ENCODE assay signal across 10 mouse cellular contexts in the genomic region with DNA sequence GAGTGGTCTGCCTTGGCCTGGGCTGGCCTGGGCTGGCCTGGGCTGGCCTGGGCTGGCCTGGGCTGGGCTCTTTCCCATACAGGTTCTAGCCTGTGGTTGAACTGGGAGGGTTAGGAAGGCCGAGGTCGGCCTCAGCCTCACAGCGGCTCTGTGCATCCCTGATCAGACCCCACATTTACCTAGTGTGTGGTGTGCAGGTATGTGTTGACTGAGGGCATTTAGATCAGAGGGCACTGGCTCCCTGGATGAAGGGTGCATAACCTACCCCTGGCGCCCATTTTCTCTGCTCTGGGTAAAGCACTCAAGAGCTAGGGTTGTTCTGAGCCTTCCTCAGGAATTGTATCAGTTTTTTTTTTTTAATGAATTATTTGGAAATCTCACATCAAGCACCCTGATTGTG. TPM values are rescaled to one million over a fixed set of nuclear protein-coding genes. Genes with fewer than 3 reads are reported as not detected.
DNase-seq lines count a peak whose midpoint lies in the region; ATAC-seq and TF ChIP-seq lines count a peak whose summit lies in the region.
"Had no signal": no experiment of that assay in that cellular context is flagged by ENCODE, and none has a peak within 500 bp of the region (broad histone marks: within the 10 kb centered on the region; RNA-seq: fewer than 3 reads in every experiment).

Gene Astl, plus strand, starts transcription at position 224 of the 400 bp plus-strand sequence.

- peak within 1 kb of the TSS; percentile 63 for H3K4me3 ChIP-seq in forebrain, embryonic 10.5 days
- H3K4me3 ChIP-seq in forebrain, embryonic 12.5 days (replicated peaks), result no peak within 1 kb of the TSS
- H3K4me3 ChIP-seq in lung, adult 2 months (replicated peaks; ENCODE audit: extremely low read depth, low read depth, low read length), result peak within 1 kb of the TSS; percentile 21
- no peak within 1 kb of the TSS for H3K4me3 ChIP-seq in hindbrain, embryonic 12.5 days
- H3K4me3 ChIP-seq in macrophage (ENCODE audit: inconsistent target), result peak within 1 kb of the TSS; percentile 55

- H3K9me3 ChIP-seq in forebrain, embryonic 10.5 days, result no peaks in the 10 kb centered on the region
- H3K9me3 ChIP-seq in forebrain, embryonic 12.5 days, result no peaks in the 10 kb centered on the region
- H3K9me3 ChIP-seq in hindbrain, embryonic 12.5 days (replicated peaks), result no peaks in the 10 kb centered on the region

- no peak for ATAC-seq in forebrain, embryonic 12.5 days (ENCODE audit: low FRiP score)
- no peak for ATAC-seq in hindbrain, embryonic 12.5 days (ENCODE audit: low FRiP score)
- no peak for ATAC-seq in erythroblast, adult 5-6 weeks (replicated peaks; ENCODE audit: low FRiP score, poor library complexity, severe bottlenecking)

- no peak within 1 kb of the TSS for H3K4me2 ChIP-seq in forebrain, embryonic 12.5 days
- 0 out of 2 replicates have a peak within 1 kb of the TSS, but pooled peaks have one; percentile 4 for H3K4me2 ChIP-seq in hindbrain, embryonic 12.5 days (replicated peaks)

- no peak within 1 kb of the TSS for H3K27ac ChIP-seq in forebrain, embryonic 10.5 days
- H3K27ac ChIP-seq in forebrain, embryonic 12.5 days, result no peak within 1 kb of the TSS
- H3K27ac ChIP-seq in hindbrain, embryonic 12.5 days, result no peak within 1 kb of the TSS
- H3K27ac ChIP-seq in macrophage, result peak within 1 kb of the TSS; percentile 60

- WGBS in forebrain, embryonic 10.5 days, result 82% methylated on average over 4 of the region's 4 CpGs
- WGBS in forebrain, embryonic 12.5 days, result 84% methylated on average over 4 of the region's 4 CpGs
- 80% methylated on average over 4 of the region's 4 CpGs for WGBS in lung, adult 2 months
- 90% methylated on average over 4 of the region's 4 CpGs for WGBS in hindbrain, embryonic 12.5 days
- 29% methylated on average over 4 of the region's 4 CpGs for WGBS in macrophage (ENCODE audit: missing documents)

- H3K27me3 ChIP-seq in forebrain, embryonic 10.5 days (ENCODE audit: poor library complexity, severe bottlenecking), result peaks cover 59% of the 10 kb centered on the region
- H3K27me3 ChIP-seq in forebrain, embryonic 12.5 days, result peaks cover 55% of the 10 kb centered on the region
- H3K27me3 ChIP-seq in hindbrain, embryonic 12.5 days, result peaks cover 53% of the 10 kb centered on the region

- TF ChIP-seq POLR2A in lung, adult 2 months (IDR thresholded peaks at IDR 0.05; ENCODE audit: borderline replicate concordance, extremely low read depth, low read depth, low read length), result no peak

- no peaks in the 10 kb centered on the region for H3K36me3 ChIP-seq in forebrain, embryonic 10.5 days (replicated peaks)
- H3K36me3 ChIP-seq in forebrain, embryonic 12.5 days (replicated peaks), result no peaks in the 10 kb centered on the region
- H3K36me3 ChIP-seq in hindbrain, embryonic 12.5 days, result no peaks in the 10 kb centered on the region
- H3K36me3 ChIP-seq in macrophage (ENCODE audit: inconsistent target), result no peaks in the 10 kb centered on the region

- TF ChIP-seq CTCF in lung, adult 2 months (IDR thresholded peaks at IDR 0.05; ENCODE audit: insufficient read depth, low read length), result no peak

- peaks cover 28% of the 10 kb centered on the region for H3K4me1 ChIP-seq in forebrain, embryonic 10.5 days
- H3K4me1 ChIP-seq in forebrain, embryonic 12.5 days, result peaks cover 11% of the 10 kb centered on the region
- no peaks in the 10 kb centered on the region for H3K4me1 ChIP-seq in lung, adult 2 months (ENCODE audit: control insufficient read depth, insufficient read depth, low read length)
- peaks cover 15% of the 10 kb centered on the region for H3K4me1 ChIP-seq in hindbrain, embryonic 12.5 days

- H3K79me2 ChIP-seq in macrophage (ENCODE audit: inconsistent target), result peaks cover 8% of the 10 kb centered on the region; the same call in 1 of the 2 replicates

- H3K9ac ChIP-seq in forebrain, embryonic 12.5 days, result no peak within 1 kb of the TSS
- no peak within 1 kb of the TSS for H3K9ac ChIP-seq in hindbrain, embryonic 12.5 days

- DNase-seq in forebrain, embryonic 10.5 days (ENCODE audit: extremely low spot score, low spot score), result no peak
- no peak for DNase-seq in lung, adult 2 months
- no peak for DNase-seq in lung, postnatal 14 days
- no peak for DNase-seq in spleen, postnatal 10 days (ENCODE audit: low spot score in 2 of 2)

RNA-seq across cellular contexts. Expression of gene Astl, which starts in this region (rescaled TPM):
- not detected in 2 replicates for polyA plus RNA-seq in forebrain, embryonic 10.5 days (2016; fragmentation: Nextera tagmentation; extraction: Ambion mirVana)
- not detected in 2 replicates for polyA plus RNA-seq in forebrain, embryonic 12.5 days (2016; fragmentation: Nextera tagmentation; extraction: Ambion mirVana)
- not detected in 2 replicates for polyA plus RNA-seq in lung, adult 2 months (2012; rRNA removed)
- polyA plus RNA-seq in hindbrain, embryonic 12.5 days (2016; fragmentation: Nextera tagmentation; extraction: Ambion mirVana), result not detected in 2 replicates
- total RNA-seq in macrophage (2018; cell fraction: chromatin; rRNA removed), result 10 to 100 TPM in 1 of 26 experiments, 1 to 10 TPM in 12, under 1 TPM in 8, not detected in 5; 0.26 to 10.5 (median 1.5) TPM
- under 1 TPM in 23 of 26 experiments, not detected in 3; 0.04 to 0.29 (median 0.12) TPM for total RNA-seq in macrophage (2018; cell fraction: cytosol; rRNA removed)
- total RNA-seq in macrophage (2018; cell fraction: nucleus; rRNA removed), result 10 to 100 TPM in 1 of 26 experiments, 1 to 10 TPM in 16, under 1 TPM in 7, not detected in 2; 0.20 to 11.2 (median 1.3) TPM
- polyA plus RNA-seq in macrophage (2018), result not detected in 3 replicates
- total RNA-seq in erythroblast, adult 5-6 weeks (2015; ENCODE audit: low replicate concordance), result not detected in 2 replicates
- not detected in 2 replicates for total RNA-seq in erythroblast, adult 5-6 weeks (2017; ENCODE audit: low replicate concordance)
- total RNA-seq: left cerebral cortex, postnatal 10 days had no signal
- polyA plus RNA-seq: neural tube, embryonic 11.5 days had no signal

Comparison
In these comparisons a context has a peak if more than half of its experiments do, and no peak if none do; other contexts are left out.
1. H3K4me3 ChIP-seq: peak in forebrain, embryonic 10.5 days (single experiment), lung, adult 2 months (single experiment) and macrophage (single experiment); none in forebrain, embryonic 12.5 days (single experiment) and hindbrain, embryonic 12.5 days (single experiment).